Mouse (Mus musculus): ENCODE data around the gene Zfx. TPM values are rescaled to one million over a fixed set of nuclear protein-coding genes. Genes with fewer than 3 reads are reported as not detected.
A peak's percentile ranks its signal among the peaks of the same experiment; 100 is the strongest.

The Zfx gene
- 10 to 100 TPM; 32.3 to 36.2 TPM for total RNA-seq (2021)
- long read RNA-seq, experiment 1, partial matches to known transcripts = 1 of 3 reads
- long read RNA-seq, experiment 1, other reads (novel, unspliced or antisense) = 2 of 3 reads
- long read RNA-seq, experiment 2, full-length matches to known transcripts = 1 of 1 reads
- long read RNA-seq, experiment 2, partial matches to known transcripts = 0 of 1 reads
- long read RNA-seq, experiment 2, other reads (novel, unspliced or antisense) = 0 of 1 reads

DNA sequence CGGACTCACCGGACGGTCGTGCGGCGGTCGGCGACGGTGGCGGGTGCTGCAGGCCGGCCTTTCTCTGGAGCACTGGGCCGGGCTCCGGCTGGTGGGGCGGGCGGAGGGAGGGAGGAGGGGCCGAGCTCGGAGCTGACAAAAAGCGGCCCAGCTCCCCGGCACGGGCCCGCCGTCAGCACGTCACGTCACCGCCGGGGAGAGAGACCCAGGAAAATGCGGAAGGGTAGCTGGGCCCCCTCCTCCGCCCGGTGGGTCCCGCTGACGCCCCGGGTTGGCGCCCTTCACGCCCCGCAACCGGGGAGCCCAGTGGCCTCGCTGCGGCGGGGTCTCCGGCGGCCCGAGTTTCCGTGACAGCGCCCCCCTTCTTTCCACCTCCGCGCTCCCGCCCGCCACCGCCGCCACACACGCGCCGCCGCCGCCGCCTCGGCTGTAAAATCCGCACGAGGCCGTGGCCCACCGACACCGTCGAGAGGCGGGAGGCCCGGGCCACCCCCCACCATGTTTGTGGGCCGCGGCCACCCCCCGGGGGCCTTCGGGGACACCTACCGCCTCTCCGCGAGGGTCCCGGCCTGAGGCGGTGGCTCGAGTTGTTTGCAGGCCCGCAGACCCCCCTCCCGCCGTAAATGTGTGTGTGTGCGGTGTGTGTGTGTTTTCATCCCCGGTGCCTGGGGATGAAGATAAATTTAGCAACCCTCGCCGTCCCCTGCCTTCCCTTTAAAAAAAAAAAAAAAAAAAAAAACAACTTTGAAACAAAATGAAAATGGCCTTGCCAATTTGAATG is at the start of gene Zfx:
Gene Zfx, minus strand, starts transcription at position 644 of the 781 bp plus-strand sequence.
- DNase-seq = peak; percentile 70 to 80

DNA sequence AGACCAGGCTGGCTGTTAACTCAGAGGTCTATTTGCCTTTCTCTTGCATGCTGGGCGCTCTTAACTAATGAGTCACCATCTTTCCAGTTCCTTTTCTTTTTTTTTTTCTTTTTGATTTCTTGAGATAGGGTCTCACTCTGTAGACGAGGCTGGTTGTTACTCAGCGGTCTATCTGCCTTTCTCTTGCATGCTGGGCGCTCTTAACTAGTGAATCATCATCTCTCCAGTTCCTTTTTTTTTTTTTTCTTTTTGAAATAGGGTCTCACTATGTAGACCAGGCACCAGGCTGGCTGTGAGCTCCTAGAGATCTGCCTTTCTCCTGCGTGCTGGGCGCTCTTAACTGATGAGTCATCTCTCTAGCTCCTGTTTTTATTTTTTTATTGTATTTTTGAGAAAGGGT is 45.8 kb upstream of the Zfx start:
- DNase-seq = no peak

DNA sequence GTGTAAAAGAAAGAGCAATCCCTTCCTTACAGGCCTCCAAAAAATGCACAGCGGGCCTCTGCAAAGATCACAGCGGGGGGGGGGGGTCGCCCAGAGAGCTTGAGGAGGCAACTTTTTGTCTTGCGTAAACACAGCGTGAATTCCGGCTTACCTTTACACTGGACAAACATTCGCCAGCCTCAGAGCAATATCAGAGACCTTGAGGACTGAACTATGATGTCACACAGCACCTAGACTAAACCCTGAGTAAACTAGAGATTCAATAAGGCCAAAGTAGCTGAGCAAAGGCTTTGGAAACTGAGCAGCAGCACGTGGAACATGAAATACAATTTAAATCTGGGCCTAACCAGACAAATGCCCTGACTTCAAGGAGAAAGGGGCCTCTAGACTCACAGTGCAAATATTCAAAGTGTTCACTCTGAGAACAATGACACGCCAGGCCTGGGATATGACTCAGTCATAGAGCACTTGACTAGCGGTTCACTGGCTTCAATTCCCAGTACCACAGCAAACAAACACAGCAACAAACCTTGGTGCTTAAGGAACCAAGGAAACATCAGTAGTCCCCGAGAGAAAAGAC is 28.8 kb upstream of the Zfx start:
- DNase-seq = peak; percentile 12 to 23

DNA sequence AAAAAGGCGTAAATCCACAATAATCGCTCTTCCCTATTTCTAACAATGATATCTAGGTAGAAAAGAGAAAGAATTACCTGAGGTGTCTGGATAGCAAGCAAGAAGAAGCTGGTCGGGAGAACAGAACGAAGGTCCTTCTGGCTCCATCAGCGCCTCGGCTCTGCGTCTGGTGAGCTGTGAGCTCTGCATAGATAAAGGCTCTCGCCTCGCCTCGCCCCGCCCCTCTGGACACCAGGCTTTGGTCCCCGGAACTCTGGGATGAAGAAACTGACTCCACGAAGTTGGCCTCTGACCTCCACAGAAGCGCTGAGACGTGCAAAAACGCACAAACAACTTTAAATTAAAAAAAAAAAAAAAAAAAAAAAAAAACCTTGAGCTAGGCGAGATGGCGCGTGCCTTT is 27.0 kb upstream of the Zfx start:
- DNase-seq = no peak

DNA sequence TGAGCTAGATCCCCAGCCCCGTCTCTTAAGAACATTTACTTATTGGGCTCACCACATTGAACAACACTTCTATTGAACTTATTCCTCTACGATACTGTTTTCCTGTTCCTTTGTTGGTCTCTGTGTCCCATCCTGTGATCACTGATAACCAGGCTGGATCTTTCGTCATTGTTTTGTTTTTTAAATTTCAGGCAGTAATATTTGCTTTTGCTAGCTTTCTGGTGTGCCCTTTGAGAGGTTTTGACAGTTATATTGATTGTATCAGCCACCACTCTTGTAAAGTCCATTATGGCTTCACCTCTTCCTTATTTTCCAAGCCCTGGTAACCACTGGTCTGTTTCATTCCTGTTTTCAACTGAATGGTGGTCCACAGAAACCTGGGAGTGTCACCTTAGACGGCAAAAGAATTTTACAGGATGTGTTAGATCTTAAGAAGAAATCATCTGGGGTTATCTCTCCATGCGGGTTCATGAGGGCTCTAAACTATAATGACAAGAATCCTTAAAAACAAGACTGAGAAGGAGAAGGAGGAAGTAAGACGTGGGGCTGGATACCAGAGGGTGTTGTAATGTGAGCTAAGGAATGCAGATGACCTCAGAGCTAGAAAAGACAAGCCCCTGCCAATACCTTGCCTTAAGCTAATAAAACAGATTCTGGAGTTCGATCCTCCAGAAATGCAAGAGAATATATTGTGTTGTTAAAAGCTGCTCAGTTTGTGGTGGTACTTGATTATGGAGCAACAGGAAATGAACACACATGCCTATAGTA is 18.7 kb upstream of the Zfx start:
- DNase-seq = no peak

DNA sequence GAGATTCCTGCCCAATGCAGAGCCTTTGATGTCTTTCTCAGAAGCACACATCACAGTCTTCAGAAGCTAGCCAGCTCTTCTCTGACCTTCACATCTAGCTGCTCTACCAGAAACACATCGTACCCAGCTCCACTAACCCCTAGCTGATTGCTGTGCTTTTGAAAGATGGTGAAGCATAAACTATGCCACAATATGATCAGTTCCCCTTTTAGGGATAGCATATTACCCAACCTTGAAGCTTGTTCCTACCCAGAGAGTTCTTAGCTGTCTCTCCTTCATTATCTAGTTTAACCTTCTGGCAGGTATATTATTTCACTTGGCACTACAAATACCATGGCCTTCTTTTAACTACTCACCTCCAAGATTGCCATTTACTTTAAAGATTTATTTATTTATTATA is 16.6 kb upstream of the Zfx start:
- DNase-seq = no peak

DNA sequence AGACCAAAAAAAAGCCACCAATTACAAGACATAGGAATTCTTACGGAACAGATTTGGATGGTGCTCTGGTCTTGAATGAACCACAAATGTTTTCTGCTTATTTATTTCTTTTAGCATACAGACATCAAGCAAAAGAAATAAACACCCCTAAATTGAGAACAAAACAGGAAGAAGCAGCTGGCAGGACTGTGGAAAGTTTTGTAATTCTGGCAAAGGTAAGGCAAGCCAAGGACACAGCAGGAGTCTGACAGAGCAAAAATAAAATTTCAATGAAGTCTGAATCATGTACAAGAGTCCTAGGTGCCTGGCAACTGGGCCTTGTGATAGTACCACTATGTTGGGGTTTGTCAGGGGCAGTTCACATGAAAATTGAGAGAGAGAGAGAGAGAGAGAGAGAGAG is 14.8 kb upstream of the Zfx start:
- peak in 1 of 2 experiments; percentile 3 for DNase-seq

DNA sequence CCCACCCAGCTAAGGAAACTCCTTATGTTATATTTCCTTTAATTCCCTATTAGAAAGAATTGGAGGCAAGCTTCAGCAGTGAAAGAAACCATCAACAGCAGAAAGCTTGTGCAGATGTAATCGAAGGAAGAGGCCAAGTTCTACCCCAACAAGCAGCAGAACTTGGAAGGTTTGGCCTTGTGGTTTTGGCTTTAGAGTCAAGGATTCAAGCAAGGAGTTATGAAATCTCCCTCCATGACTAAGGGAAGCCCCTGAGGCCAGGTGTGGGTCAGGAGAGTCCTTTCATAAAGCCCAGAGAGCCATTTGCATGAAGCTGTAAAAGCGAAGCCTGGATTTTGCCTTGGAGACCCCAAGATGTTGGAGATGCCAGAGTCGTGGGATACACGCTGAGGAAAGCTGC is 11.6 kb upstream of the Zfx start:
- no peak for DNase-seq

DNA sequence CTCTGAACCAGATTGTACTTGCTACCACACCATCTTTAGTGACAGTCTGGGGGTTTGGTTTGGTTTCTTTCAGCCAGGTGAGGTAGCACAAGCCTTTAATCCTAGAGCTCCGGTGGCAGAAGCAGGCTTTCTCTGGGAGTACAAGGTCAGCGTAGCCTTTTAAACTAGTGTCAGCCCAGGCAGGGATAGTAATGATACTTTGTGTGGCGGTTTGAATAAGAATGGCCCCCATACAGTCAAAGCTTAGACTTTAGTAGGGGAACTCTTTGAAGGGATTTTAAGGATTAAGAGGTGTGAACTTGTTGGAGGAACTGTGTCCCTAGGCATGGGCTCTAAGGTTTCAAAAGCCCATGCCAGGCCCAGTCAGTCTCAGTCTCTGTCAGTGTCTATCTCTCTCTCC is 10.0 kb upstream of the Zfx start:
- no peak for DNase-seq

DNA sequence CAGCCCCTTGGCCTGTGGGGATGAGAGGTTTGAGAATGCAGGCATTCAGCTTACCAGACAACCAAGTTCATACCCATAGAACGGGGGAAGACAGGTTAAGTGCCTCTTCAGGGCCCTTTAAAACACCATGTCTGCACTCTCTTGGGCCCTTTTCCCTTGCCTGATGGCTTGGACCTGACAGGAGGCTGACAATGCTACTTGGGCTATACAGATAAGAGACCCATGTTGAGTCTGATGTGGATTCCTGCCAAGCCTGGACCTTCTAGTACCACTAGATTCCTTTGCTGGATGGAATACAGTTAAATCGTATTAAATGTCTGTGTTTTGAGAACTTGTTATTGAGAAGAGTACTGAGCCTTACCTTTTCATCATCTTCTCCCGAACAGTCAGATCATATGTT is 8.7 kb upstream of the Zfx start:
- no peak for DNase-seq

DNA sequence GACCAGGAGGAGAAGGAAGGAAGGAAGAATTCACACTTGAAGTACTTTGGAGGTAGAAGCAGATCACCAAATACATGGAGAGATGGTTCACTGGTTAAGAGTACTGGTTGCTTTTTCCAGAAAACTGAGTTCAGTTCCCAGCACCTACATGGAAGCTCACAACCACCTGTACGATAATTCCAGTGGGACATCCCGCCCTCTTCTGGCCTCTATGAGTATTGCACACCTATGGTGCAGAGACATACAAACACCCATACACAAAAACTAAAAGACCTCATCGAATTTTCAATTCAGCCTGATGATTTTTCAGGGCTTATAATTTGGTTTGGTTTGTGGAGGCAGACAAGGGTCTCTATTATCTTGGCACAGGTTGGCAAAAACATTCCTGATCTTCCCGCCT is 6.2 kb upstream of the Zfx start:
- DNase-seq = no peak

DNA sequence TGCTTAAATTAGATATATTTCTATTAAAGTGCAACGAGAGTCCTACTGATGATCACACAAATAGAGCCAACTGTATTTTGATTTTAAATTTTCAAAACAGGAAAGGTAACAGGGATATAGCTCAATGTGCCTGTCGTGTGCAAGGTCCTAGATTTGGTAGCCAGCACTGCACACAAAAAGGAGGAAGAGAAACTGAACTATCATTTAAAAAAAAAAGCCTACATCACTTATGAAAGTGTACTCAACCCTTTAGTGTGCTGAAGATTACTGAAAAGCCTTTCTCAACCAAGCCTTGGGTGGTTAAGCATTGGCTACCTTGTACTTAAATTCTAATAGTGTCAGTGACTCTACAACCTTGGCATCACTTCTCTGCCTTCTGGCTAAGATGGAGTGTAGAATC is 2.4 kb upstream of the Zfx start:
- no peak for DNase-seq

DNA sequence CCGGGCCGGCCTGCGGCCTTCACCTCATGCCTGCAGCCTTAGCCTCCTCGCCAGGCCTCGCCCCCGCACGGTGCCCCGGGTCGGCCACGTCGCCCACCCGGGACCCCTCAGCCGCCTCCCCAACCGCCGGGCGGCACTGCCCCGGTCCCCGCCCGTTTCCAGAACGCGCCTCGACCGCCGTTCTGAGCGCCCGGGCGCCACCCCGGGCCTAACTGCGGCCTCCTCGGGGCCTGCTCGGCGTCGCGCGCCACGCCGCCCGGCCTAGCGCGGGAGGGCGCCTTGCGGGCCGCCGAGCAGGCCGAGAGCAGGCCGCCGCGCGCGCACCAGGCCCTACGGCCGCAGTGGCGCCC is 818 bp downstream of the Zfx start:
- DNase-seq = no peak

DNA sequence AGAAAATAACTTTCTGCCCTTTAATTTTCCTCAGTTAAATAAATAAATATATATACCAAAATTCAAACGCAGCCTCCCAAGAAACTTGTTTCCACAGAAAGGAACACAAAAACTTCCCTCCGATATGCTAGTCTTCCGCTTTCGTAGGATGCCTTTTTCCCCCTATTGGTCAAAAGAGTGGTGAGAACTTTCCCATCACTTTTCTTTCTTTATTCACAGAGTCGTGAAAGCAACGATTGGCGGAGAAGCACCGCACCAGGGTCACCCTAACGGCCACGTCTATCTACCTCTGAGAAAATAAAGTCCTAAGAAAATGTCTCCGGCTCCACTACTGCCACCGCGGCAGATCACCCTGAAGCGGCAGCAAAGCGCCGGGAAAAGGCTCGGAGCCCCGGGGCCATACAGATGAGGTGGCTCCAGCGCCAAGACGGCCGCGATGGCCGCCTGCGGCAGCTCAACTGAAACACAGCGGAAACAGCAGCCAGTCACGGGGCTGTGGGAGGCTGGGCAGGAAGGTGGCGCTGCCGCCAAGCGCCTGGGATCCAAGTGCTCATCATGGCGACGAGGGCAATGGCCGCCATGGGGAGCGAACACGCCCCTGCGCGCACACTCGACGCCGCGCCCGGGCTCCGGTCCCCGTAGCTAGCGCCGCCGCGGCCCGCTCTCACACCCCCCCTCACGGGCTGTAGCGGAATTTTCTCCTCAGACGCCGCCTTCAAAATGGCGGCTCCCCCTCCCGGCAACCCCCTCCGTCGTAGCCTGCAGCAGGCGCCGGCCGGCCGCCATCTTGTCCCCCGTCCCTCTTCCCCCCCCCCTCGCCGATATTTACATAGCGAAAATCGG is 1.4 kb downstream of the Zfx start:
- DNase-seq = peak; percentile 88 to 91

DNA sequence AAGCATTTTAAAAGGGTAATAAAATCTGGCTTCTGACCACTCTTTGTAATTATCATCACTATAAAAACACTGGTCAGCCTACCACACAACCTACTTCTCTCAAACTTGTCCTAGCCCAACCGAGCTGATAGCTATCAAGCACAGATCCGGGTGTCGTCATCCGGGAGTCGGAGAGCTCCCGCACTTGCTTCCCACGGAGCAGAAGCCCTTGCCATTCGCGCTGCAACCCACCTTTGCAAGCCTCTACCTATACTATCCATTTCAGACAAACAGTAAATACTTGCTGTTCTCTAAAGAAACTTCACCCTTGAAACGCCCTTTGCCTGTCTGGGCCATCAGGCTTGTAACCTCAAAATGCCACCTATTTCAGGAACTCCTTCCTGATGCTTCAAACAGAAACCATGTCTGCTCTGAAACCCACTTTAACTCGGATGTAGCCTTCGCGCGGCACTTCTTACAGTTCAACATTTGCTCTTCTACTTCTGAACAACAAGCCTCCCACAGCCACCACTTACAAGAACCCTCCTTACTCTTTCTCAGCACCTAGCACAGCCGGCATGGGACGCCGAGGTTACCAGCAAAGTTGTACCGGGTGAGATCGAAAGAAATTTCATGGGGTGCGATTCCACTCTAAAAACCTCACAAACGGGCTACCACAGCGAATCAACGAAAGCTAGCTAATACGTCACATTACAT is 2.2 kb downstream of the Zfx start:
- peak; percentile 33 for DNase-seq

DNA sequence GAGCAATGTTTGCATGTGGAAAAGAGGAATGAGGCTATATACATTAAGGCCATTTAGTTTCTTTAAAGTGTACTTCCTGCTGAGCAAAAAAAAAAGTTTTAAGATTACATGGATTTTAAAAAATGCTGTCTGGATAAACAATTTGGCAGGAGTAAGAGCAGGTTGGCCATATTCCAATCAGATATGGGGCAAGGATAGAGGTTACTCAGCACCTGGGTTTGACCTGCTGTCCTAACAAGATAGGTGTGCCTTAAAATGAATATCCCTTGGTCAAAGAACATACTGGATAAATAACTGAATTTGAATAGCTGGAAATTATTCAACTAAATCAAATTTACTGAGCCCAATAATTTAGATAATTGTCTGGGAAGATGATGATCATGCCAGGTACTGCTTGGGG is 5.2 kb downstream of the Zfx start:
- peak in 1 of 2 experiments; percentile 19 for DNase-seq

DNA sequence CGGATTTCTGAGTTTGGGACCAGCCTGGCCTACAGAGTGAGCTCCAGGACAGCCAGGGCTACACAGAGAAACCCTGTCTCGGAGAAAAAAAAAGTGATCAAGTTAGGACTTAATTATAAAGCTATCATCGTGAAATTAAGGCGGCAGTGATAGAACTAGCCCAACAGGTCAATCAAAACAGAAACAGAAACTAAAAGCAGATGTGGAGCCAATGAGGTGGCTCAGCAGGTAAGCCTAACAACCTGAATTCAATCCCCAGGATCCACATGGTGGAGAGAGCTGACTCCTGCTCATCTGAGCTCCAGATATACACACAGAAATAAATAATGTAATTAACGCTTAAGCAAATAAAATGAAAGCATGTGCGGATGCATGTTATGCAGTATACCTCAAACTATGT is 7.6 kb downstream of the Zfx start:
- no peak for DNase-seq

DNA sequence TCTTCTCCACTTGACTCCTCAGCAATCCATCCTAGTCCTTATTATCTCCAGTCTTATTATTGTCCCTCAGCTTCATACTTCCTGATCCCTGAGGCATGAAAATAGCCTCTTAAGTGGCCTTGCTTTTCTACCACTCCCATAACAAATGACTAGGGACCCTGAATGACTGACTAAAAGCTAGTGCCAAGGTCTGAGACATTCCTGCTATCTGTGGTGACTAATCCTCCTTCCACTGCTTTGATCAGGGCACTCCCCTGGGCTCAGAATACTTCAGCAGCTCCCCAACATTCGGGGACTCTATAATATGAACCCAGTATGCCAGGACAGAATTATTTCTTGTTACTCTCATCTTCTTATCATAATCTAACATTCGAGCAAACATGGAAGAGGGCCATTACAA is 17.5 kb downstream of the Zfx start:
- DNase-seq = peak; percentile 11 to 17

DNA sequence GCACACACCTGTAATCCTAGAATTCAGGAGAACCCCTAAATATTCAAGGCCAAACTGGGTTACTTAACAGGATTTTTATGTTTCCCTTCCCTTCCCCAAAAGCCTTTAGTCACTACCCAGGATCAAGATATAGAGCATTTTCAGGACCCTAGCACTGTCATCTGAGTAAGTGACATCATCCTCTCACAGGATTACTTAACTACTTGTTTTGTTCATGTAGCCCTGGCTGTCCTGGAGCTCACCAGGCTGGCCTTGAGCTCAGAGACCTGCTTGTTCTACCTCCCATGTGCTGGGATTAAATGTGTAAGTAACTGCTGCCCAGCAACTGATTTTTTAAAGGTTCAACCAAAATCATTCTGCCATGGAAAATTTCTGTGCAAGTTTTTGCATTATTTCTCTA is 20.6 kb downstream of the Zfx start:
- DNase-seq = peak; percentile 10 to 18

DNA sequence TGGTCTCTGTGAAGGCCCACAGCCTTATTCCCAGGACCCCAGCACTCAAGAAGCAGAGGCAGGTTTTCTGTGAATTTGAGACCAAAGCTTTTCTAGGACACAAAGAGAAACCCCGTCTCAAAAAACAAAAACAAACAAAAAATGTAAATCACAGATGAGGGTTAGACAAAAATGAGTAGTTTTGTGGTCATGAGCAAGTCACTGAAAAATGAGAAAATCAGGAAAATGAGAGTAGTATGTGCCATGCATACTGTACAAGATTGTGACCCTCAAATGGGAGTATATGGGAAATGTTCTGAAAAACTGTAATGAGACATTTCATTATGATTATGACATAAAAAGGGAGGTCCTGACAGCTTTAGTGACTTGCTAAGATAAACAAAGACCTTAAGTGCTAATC is 22.9 kb downstream of the Zfx start:
- DNase-seq = no peak

DNA sequence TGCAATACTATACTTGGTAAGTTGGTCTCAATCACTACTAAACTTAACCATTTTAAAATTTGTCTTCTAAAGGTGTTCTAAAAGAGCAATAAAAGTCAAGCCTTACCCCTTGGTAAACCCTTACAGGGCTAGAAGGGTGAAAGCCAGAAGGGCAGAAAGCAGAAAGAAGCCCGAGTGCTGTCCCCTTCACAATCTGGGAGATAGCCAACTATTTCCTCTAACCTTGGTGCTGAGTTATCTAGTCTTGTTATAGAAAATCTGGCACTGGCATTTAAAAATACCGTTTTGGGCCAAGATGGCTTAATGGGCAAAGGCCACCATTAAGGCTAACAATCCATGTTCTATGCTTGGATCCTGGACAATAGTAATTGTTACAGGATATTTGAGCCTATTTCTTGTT is 32.5 kb downstream of the Zfx start:
- no peak for DNase-seq

Measured in adrenal gland, postnatal 36 days (tissue).